Mouse (Mus musculus): ENCODE measurements around the gene Vwa8.

DNA sequence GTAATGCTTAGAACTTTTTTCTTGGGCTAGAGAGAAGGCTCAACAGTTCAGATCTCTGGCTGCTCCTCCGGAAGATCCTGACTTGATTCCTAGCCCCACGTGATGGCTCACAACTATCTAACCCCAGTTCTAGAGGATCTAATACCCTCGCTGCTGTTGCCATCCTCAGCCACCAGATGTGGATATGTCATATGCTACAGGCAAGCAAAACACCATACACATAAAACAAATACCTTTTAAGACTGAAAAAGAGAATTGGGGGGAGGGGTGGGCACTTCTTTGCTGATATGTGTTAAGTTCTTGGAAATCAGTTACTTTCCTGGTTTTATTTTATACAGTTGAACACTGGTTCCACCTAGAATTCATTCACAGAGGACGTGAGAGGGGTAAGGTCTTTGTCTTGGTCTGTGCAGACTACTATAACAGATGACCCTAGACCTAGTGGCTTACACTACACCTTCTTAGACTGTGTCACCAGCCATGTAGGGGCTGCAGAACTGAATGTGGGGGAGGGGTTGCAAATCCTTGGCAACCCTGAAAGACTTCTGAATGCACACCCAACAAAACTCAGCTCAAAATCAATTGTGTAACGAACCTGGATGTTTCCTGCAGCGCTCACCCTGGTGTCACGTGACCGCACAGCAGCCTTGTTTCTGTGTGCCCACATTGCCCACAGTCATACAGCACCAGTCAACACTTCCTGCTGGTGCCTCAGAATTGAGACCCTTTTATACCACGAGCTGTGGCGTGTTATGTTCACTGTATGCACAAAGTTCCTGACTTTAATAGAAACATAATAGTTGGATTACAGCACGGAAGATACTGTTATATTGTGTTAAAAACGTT is 394.4 kb downstream of the Vwa8 start:
- TF ChIP-seq GATA1 (IDR thresholded peaks at IDR 0.05; ENCODE audit: low read length): no peak
- TF ChIP-seq TAL1 (IDR thresholded peaks at IDR 0.05; ENCODE audit: low read length): no peak
